In the genomic region with DNA sequence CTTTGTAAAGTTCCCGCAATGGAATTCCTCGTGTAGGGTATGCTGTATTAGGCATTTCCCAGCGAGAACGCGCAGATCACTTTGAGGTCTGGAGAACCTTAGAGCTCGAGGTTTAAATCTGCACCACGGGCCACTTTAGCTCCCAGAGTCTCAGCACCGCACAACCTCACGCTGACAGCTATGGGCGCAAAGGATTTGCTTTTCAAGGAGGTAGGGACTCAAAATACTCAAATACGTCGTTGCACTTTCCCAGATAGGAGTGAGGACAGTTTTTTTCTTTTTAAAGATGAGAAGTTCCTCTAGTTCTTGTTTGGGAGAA, we compare ENCODE assay signal across 10 mouse cellular contexts. TPM values are rescaled to one million over a fixed set of nuclear protein-coding genes. Genes with fewer than 3 reads are reported as not detected.
A peak's percentile ranks its signal among the peaks of the same experiment; 100 is the strongest.
DNase-seq lines count a peak whose midpoint lies in the region; ATAC-seq and TF ChIP-seq lines count a peak whose summit lies in the region.
"Had no signal": no experiment of that assay in that cellular context is flagged by ENCODE, and none has a peak within 500 bp of the region (broad histone marks: within the 10 kb centered on the region; RNA-seq: fewer than 3 reads in every experiment).

No protein-coding gene starts in this region.

- no peak for TF ChIP-seq POLR2A in olfactory bulb, adult 2 months (IDR thresholded peaks at IDR 0.05; ENCODE audit: insufficient read depth, low read depth, low read length)

- DNase-seq in lung, embryonic 14.5 days, result no peak
- DNase-seq in lung, postnatal 4 days, result no peak
- DNase-seq in limb, embryonic 11.5 days (ENCODE audit: low spot score), result no peak
- DNase-seq in ovary, postnatal 14 days (ENCODE audit: low spot score), result no peak
- DNase-seq in right cerebral cortex, postnatal 4 days, result no peak
- DNase-seq in frontal cortex, postnatal 10 days (ENCODE audit: low spot score in 2 of 2), result no peak
- DNase-seq: thymus, adult 18-20 months had no signal

- H3K27me3 ChIP-seq in lung, embryonic 14.5 days (ENCODE audit: insufficient read depth, low read length), result peaks cover 40% of the 10 kb centered on the region
- peaks cover 33% of the 10 kb centered on the region for H3K27me3 ChIP-seq in forebrain, embryonic 13.5 days
- peaks cover 30% of the 10 kb centered on the region for H3K27me3 ChIP-seq in limb, embryonic 11.5 days (ENCODE audit: control insufficient read depth, insufficient read depth, low read length)

- peaks cover 6% of the 10 kb centered on the region; the same call in 1 of the 2 replicates for H3K4me1 ChIP-seq in lung, embryonic 14.5 days (ENCODE audit: insufficient read depth)
- H3K4me1 ChIP-seq in forebrain, embryonic 13.5 days, result peaks cover 22% of the 10 kb centered on the region
- peaks cover 12% of the 10 kb centered on the region; the same call in 1 of the 2 replicates for H3K4me1 ChIP-seq in limb, embryonic 11.5 days (ENCODE audit: control insufficient read depth, insufficient read depth, low read length)
- H3K4me1 ChIP-seq in olfactory bulb, adult 2 months (ENCODE audit: control insufficient read depth, insufficient read depth, low read length), result peaks cover 13% of the 10 kb centered on the region

- H3K4me2 ChIP-seq in lung, embryonic 14.5 days, result peak overlapping the region; percentile 92
- H3K4me2 ChIP-seq in forebrain, embryonic 13.5 days, result peak overlapping the region; percentile 86
- peak overlapping the region; percentile 90 for H3K4me2 ChIP-seq in limb, embryonic 11.5 days (ENCODE audit: low read depth, severe bottlenecking)

- no peak overlapping the region for H3K9ac ChIP-seq in lung, embryonic 14.5 days
- H3K9ac ChIP-seq in forebrain, embryonic 13.5 days, result peak overlapping the region; percentile 74
- H3K9ac ChIP-seq in limb, embryonic 11.5 days (ENCODE audit: low read length), result no peak overlapping the region

- TF ChIP-seq CTCF in lung, embryonic 14.5 days (IDR thresholded peaks at IDR 0.05; ENCODE audit: low read depth), result no peak
- TF ChIP-seq CTCF in olfactory bulb, adult 2 months (IDR thresholded peaks at IDR 0.05; ENCODE audit: insufficient read depth, low read depth, low read length), result no peak

- 2% methylated on average over 12 of the region's 12 CpGs for WGBS in lung, embryonic 14.5 days
- under 1% methylated on average over 12 of the region's 12 CpGs for WGBS in forebrain, embryonic 13.5 days
- WGBS in limb, embryonic 11.5 days, result 1% methylated on average over 12 of the region's 12 CpGs
- WGBS in olfactory bulb, adult 2 months, result under 1% methylated on average over 12 of the region's 12 CpGs

- no peaks in the 10 kb centered on the region for H3K9me3 ChIP-seq in lung, embryonic 14.5 days (ENCODE audit: low read depth, low read length)
- no peaks in the 10 kb centered on the region for H3K9me3 ChIP-seq in forebrain, embryonic 13.5 days (replicated peaks)
- H3K9me3 ChIP-seq in limb, embryonic 11.5 days (ENCODE audit: control insufficient read depth, low read length), result no peaks in the 10 kb centered on the region

- no peak for ATAC-seq in lung, embryonic 14.5 days (ENCODE audit: insufficient read depth)
- ATAC-seq in forebrain, embryonic 13.5 days, result no peak; the same call in 1 of the 2 replicates
- peak; percentile 2; the same call in 1 of the 2 replicates for ATAC-seq in limb, embryonic 11.5 days (ENCODE audit: insufficient number of reproducible peaks, low FRiP score, low TSS enrichment, low read depth)
- ATAC-seq: Patski had no signal

- no peak overlapping the region for H3K27ac ChIP-seq in lung, embryonic 14.5 days (ENCODE audit: low read depth)
- H3K27ac ChIP-seq in forebrain, embryonic 13.5 days, result no peak overlapping the region
- H3K27ac ChIP-seq in limb, embryonic 11.5 days (replicated peaks; ENCODE audit: low read depth, low read length), result no peak overlapping the region
- H3K27ac ChIP-seq in olfactory bulb, adult 2 months (ENCODE audit: insufficient read depth, low read depth, low read length), result no peak overlapping the region

- H3K4me3 ChIP-seq in lung, embryonic 14.5 days (ENCODE audit: low read depth, low read length), result peak overlapping the region; percentile 56
- H3K4me3 ChIP-seq in forebrain, embryonic 13.5 days, result peak overlapping the region; percentile 58
- H3K4me3 ChIP-seq in limb, embryonic 11.5 days (ENCODE audit: low read depth, low read length), result peak overlapping the region; percentile 50
- H3K4me3 ChIP-seq in olfactory bulb, adult 2 months (ENCODE audit: insufficient read depth, low read depth, low read length), result peak overlapping the region; percentile 86

- no peaks in the 10 kb centered on the region for H3K36me3 ChIP-seq in lung, embryonic 14.5 days (ENCODE audit: insufficient read depth)
- no peaks in the 10 kb centered on the region for H3K36me3 ChIP-seq in forebrain, embryonic 13.5 days (ENCODE audit: poor library complexity, severe bottlenecking)
- no peaks in the 10 kb centered on the region for H3K36me3 ChIP-seq in limb, embryonic 11.5 days (ENCODE audit: control insufficient read depth, insufficient read depth, low read length)

RNA-seq across cellular contexts. Expression of a gene that starts 0.6 kb away (rescaled TPM):
- polyA plus RNA-seq in lung, embryonic 14.5 days (2014; fragmentation: Nextera tagmentation; extraction: Ambion mirVana), result 14.4 and 15.3 TPM in 2 replicates
- 9.6 and 11.6 TPM in 2 replicates for polyA plus RNA-seq in forebrain, embryonic 13.5 days (2015; fragmentation: Nextera tagmentation; extraction: Ambion mirVana)
- polyA plus RNA-seq in limb, embryonic 11.5 days (2014; fragmentation: Nextera tagmentation; extraction: Ambion mirVana), result 69.4 and 73.0 TPM in 2 replicates
- not detected in 2 replicates for polyA plus RNA-seq in olfactory bulb, adult 2 months (2012; ENCODE audit: insufficient read depth, insufficient read length, low replicate concordance, missing spikeins)

RNA-seq across cellular contexts. Expression of a gene that starts 16.7 kb away (rescaled TPM):
- polyA plus RNA-seq in lung, embryonic 14.5 days (2014; fragmentation: Nextera tagmentation; extraction: Ambion mirVana), result 0.12 and 0.41 TPM in 2 replicates
- 0.18 and 0.30 TPM in 2 replicates for polyA plus RNA-seq in forebrain, embryonic 13.5 days (2015; fragmentation: Nextera tagmentation; extraction: Ambion mirVana)
- 0.37 and 0.40 TPM in 2 replicates for polyA plus RNA-seq in limb, embryonic 11.5 days (2014; fragmentation: Nextera tagmentation; extraction: Ambion mirVana)
- polyA plus RNA-seq in olfactory bulb, adult 2 months (2012; ENCODE audit: insufficient read depth, insufficient read length, low replicate concordance, missing spikeins), result not detected in 2 replicates

RNA-seq across cellular contexts. Expression of a gene that starts 25.9 kb away (rescaled TPM):
- polyA plus RNA-seq in lung, embryonic 14.5 days (2014; fragmentation: Nextera tagmentation; extraction: Ambion mirVana), result not detected in 2 replicates
- polyA plus RNA-seq in forebrain, embryonic 13.5 days (2015; fragmentation: Nextera tagmentation; extraction: Ambion mirVana), result not detected in 2 replicates
- polyA plus RNA-seq in limb, embryonic 11.5 days (2014; fragmentation: Nextera tagmentation; extraction: Ambion mirVana), result not detected in 2 replicates
- polyA plus RNA-seq in olfactory bulb, adult 2 months (2012; ENCODE audit: insufficient read depth, insufficient read length, low replicate concordance, missing spikeins), result not detected in 2 replicates
- polyA plus RNA-seq: Patski had no signal

Comparison
In these comparisons a context has a peak if more than half of its experiments do, and no peak if none do; other contexts are left out.
1. RNA of a gene that starts 0.6 kb away (polyA plus RNA-seq): 69.4 to 73.0 TPM in limb, embryonic 11.5 days, 14.4 to 15.3 TPM in lung, embryonic 14.5 days and 9.6 to 11.6 TPM in forebrain, embryonic 13.5 days; not detected in olfactory bulb, adult 2 months; every median in the first group is over 10 times any median in the second.
2. Peak in every context shown above with its lines, with median percentiles within 50 percentile points of each other: H3K4me2 ChIP-seq and H3K4me3 ChIP-seq.